Mouse (Mus musculus): ENCODE results near the gene Nup93.

DNA sequence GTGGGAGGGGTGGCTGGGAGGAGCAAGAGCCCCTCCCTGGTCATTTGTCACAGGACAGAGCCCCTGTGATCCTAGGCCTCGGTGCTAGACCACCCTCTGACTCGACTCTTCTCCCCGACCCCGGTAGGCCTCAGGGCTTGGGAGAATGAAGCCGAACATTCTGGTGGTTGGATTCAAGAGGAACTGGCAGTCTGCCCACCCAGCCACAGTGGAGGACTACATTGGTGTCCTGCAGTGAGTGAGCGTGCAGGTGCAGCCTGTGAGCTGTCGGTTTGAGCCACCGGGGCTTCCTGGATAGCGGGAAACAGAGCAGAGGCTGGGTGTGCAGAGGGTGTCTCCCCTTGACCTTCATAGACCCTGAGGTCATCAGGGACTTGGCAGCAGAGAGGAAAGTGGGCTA lies 134.1 kb downstream of the Nup93 start:
- no peak for TF ChIP-seq POLR2A (IDR thresholded peaks at IDR 0.05; ENCODE audit: low read depth, low read length)
- TF ChIP-seq CTCF (IDR thresholded peaks at IDR 0.05; ENCODE audit: extremely low read depth, insufficient read length, insufficient replicate concordance, low read depth, low read length), result no peak

All from small intestine, adult 2 months (tissue).